Mouse (Mus musculus) T-cell, adult 2 months (primary cell): Measurements from ENCODE around the gene Meis1.

Experiments
- DNase-seq: peaks from one replicate; pipeline ENCODE4 v3.0.0; 2022; ENCODE audit warnings: low spot score

Meis1 gene

GRCm38 (mm10) chr11:18876886-18877625 lies 141.7 kb downstream of the Meis1 start:
- DNase-seq: no peak

GRCm38 (mm10) chr11:18875911-18876885 lies 142.6 kb downstream of the Meis1 start:
- DNase-seq: no peak

GRCm38 (mm10) chr11:18875001-18875902 lies 143.5 kb downstream of the Meis1 start:
- no peak for DNase-seq

- no peak for DNase-seq
Observed at GRCm38 (mm10) chr11:18874278-18875000, 144.3 kb downstream of the Meis1 start.

GRCm38 (mm10) chr11:18873451-18874277 lies 145.1 kb downstream of the Meis1 start:
- DNase-seq: no peak

GRCm38 (mm10) chr11:18872793-18873192 lies 146.0 kb downstream of the Meis1 start:
- no peak for DNase-seq

- DNase-seq: no peak
Observed at GRCm38 (mm10) chr11:18872118-18872751, 146.6 kb downstream of the Meis1 start.

GRCm38 (mm10) chr11:18871170-18872081 lies 147.4 kb downstream of the Meis1 start:
- no peak for DNase-seq

- no peak for DNase-seq
Observed at GRCm38 (mm10) chr11:18870121-18870931, 148.5 kb downstream of the Meis1 start.

- no peak for DNase-seq
Observed at GRCm38 (mm10) chr11:18869429-18869969, 149.3 kb downstream of the Meis1 start.

GRCm38 (mm10) chr11:18867665-18868064 lies 151.1 kb downstream of the Meis1 start:
- DNase-seq: no peak

GRCm38 (mm10) chr11:18866198-18866836 lies 152.5 kb downstream of the Meis1 start:
- no peak for DNase-seq

- DNase-seq: no peak
Observed at GRCm38 (mm10) chr11:18850772-18851171, 168.0 kb downstream of the Meis1 start.

- DNase-seq: no peak
Observed at GRCm38 (mm10) chr11:18847650-18848049, 171.1 kb downstream of the Meis1 start.

- no peak for DNase-seq
Observed at GRCm38 (mm10) chr11:18846472-18846871, 172.3 kb downstream of the Meis1 start.

- DNase-seq: no peak
Observed at GRCm38 (mm10) chr11:18845900-18846299, 172.9 kb downstream of the Meis1 start.

GRCm38 (mm10) chr11:18845466-18845865 lies 173.3 kb downstream of the Meis1 start:
- DNase-seq: no peak
